19 mouse cellular contexts compared by ENCODE assay signal in the genomic region with DNA sequence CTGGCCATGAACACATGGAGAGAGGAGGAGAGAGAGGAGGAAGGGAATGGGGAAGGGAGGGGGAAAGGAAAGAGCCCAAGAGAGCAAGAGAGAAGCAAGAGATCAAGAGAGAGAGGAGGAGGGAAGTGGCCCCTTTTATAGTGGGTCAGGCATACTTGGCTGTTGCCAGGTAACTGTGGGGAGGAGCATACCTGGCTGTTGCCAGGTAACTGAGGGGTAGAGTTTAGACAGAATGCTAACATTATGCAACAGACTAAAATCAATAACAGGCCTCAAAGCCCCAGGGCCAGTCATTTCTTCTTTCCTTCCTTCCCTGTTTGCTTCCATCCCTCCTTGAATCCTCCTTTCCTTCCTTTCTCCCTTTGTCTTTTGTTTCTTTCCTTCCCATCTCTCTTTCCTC. TPM values are rescaled to one million over a fixed set of nuclear protein-coding genes. Genes with fewer than 3 reads are reported as not detected.
A peak's percentile ranks its signal among the peaks of the same experiment; 100 is the strongest.
DNase-seq lines count a peak whose midpoint lies in the region; ATAC-seq lines count a peak whose summit lies in the region.
"Had no signal": no experiment of that assay in that cellular context is flagged by ENCODE, and none has a peak within 500 bp of the region (broad histone marks: within the 10 kb centered on the region; RNA-seq: fewer than 3 reads in every experiment).

No protein-coding gene starts in this region.

- 0 out of 2 replicates have a peak, but pooled peaks have one; percentile 45 for ATAC-seq in hindbrain, embryonic 16.5 days
- ATAC-seq in hindbrain, embryonic 14.5 days (ENCODE audit: low FRiP score), result no peak
- ATAC-seq in midbrain, embryonic 14.5 days (ENCODE audit: low FRiP score, low TSS enrichment), result no peak
- ATAC-seq: inflammation-experienced regulatory T-cells, adult 6 months had no signal

- no peak overlapping the region for H3K4me3 ChIP-seq in hindbrain, embryonic 16.5 days (ENCODE audit: low read length)
- no peak overlapping the region for H3K4me3 ChIP-seq in hindbrain, embryonic 14.5 days (replicated peaks; ENCODE audit: low read length)
- H3K4me3 ChIP-seq in midbrain, embryonic 14.5 days (replicated peaks; ENCODE audit: low read depth, low read length), result no peak overlapping the region
- H3K4me3 ChIP-seq in midbrain, embryonic 10.5 days, result no peak overlapping the region
- no peak overlapping the region for H3K4me3 ChIP-seq in macrophage (ENCODE audit: inconsistent target)
- H3K4me3 ChIP-seq: forebrain, embryonic 12.5 days; liver, embryonic 13.5 days; midbrain, embryonic 12.5 days had no signal

- H3K9me3 ChIP-seq in hindbrain, embryonic 16.5 days (ENCODE audit: control insufficient read depth, low read length), result no peaks in the 10 kb centered on the region
- H3K9me3 ChIP-seq in hindbrain, embryonic 14.5 days (ENCODE audit: control insufficient read depth, low read length), result no peaks in the 10 kb centered on the region
- H3K9me3 ChIP-seq in midbrain, embryonic 14.5 days (ENCODE audit: control insufficient read depth, low read length), result no peaks in the 10 kb centered on the region
- H3K9me3 ChIP-seq in midbrain, embryonic 10.5 days (replicated peaks), result no peaks in the 10 kb centered on the region
- H3K9me3 ChIP-seq: forebrain, embryonic 12.5 days; liver, embryonic 13.5 days; midbrain, embryonic 12.5 days had no signal

- DNase-seq in heart, adult 11 months, result peak; percentile 83
- DNase-seq in heart, adult 9 months (ENCODE audit: low spot score in 2 of 2), result no peak
- DNase-seq in hindbrain, embryonic 14.5 days (ENCODE audit: low spot score), result no peak
- DNase-seq in midbrain, embryonic 14.5 days, result peak; percentile 13
- DNase-seq in midbrain, embryonic 10.5 days (ENCODE audit: low spot score), result no peak
- no peak for DNase-seq in right cerebral cortex, postnatal 4 days
- DNase-seq: adrenal gland, adult 8-10 months; cerebellum, adult 18-20 months; cerebellum, postnatal 36 days; gastrocnemius, postnatal 14 days; heart, postnatal 36 days; liver, embryonic 13.5 days; thymus, postnatal 36 days had no signal

- no peaks in the 10 kb centered on the region for H3K79me2 ChIP-seq in macrophage (ENCODE audit: inconsistent target)

- H3K27me3 ChIP-seq in hindbrain, embryonic 16.5 days (replicated peaks; ENCODE audit: control insufficient read depth, insufficient read depth, low read length), result no peaks in the 10 kb centered on the region
- H3K27me3 ChIP-seq in hindbrain, embryonic 14.5 days (ENCODE audit: control insufficient read depth, insufficient read depth, low read length), result no peaks in the 10 kb centered on the region
- H3K27me3 ChIP-seq in midbrain, embryonic 14.5 days (ENCODE audit: control insufficient read depth, insufficient read depth, low read length), result no peaks in the 10 kb centered on the region
- H3K27me3 ChIP-seq in midbrain, embryonic 10.5 days (ENCODE audit: low read depth, poor library complexity, severe bottlenecking), result peaks cover 6% of the 10 kb centered on the region
- H3K27me3 ChIP-seq: forebrain, embryonic 12.5 days had no signal

- H3K4me2 ChIP-seq in hindbrain, embryonic 16.5 days (ENCODE audit: low read length), result no peak overlapping the region
- no peak overlapping the region for H3K4me2 ChIP-seq in hindbrain, embryonic 14.5 days (replicated peaks)
- no peak overlapping the region for H3K4me2 ChIP-seq in midbrain, embryonic 14.5 days (ENCODE audit: low read length)
- H3K4me2 ChIP-seq: forebrain, embryonic 12.5 days; liver, embryonic 13.5 days; midbrain, embryonic 12.5 days had no signal

- no peaks in the 10 kb centered on the region for H3K36me3 ChIP-seq in hindbrain, embryonic 16.5 days (ENCODE audit: control insufficient read depth, insufficient read depth, low read length)
- H3K36me3 ChIP-seq in hindbrain, embryonic 14.5 days (replicated peaks; ENCODE audit: control insufficient read depth, insufficient read depth), result no peaks in the 10 kb centered on the region
- H3K36me3 ChIP-seq in midbrain, embryonic 14.5 days (ENCODE audit: control insufficient read depth, insufficient read depth, low read length), result no peaks in the 10 kb centered on the region
- H3K36me3 ChIP-seq in midbrain, embryonic 10.5 days, result no peaks in the 10 kb centered on the region
- H3K36me3 ChIP-seq in macrophage (ENCODE audit: inconsistent target), result no peaks in the 10 kb centered on the region
- H3K36me3 ChIP-seq: forebrain, embryonic 12.5 days; liver, embryonic 13.5 days; midbrain, embryonic 12.5 days had no signal

- H3K27ac ChIP-seq in hindbrain, embryonic 16.5 days (ENCODE audit: low read depth, low read length), result no peak overlapping the region
- H3K27ac ChIP-seq in hindbrain, embryonic 14.5 days, result no peak overlapping the region
- H3K27ac ChIP-seq in midbrain, embryonic 14.5 days (replicated peaks; ENCODE audit: low read depth, low read length), result no peak overlapping the region
- no peak overlapping the region for H3K27ac ChIP-seq in midbrain, embryonic 10.5 days (replicated peaks)
- peak overlapping the region; percentile 75 for H3K27ac ChIP-seq in macrophage
- H3K27ac ChIP-seq: forebrain, embryonic 12.5 days; kidney, postnatal 0 days; liver, embryonic 13.5 days; midbrain, embryonic 12.5 days had no signal

- no peak overlapping the region for H3K9ac ChIP-seq in hindbrain, embryonic 16.5 days (ENCODE audit: low read depth, low read length)
- H3K9ac ChIP-seq in hindbrain, embryonic 14.5 days, result no peak overlapping the region
- no peak overlapping the region for H3K9ac ChIP-seq in midbrain, embryonic 14.5 days (replicated peaks; ENCODE audit: low read length)
- H3K9ac ChIP-seq: forebrain, embryonic 12.5 days; liver, embryonic 13.5 days; midbrain, embryonic 12.5 days had no signal

- no peaks in the 10 kb centered on the region for H3K4me1 ChIP-seq in hindbrain, embryonic 16.5 days (ENCODE audit: control insufficient read depth, insufficient read depth, low read depth, low read length)
- peaks cover 6% of the 10 kb centered on the region for H3K4me1 ChIP-seq in hindbrain, embryonic 14.5 days (replicated peaks; ENCODE audit: control insufficient read depth, insufficient read depth, low read length)
- H3K4me1 ChIP-seq in midbrain, embryonic 14.5 days (ENCODE audit: control insufficient read depth, insufficient read depth, low read length), result no peaks in the 10 kb centered on the region
- peaks cover 12% of the 10 kb centered on the region for H3K4me1 ChIP-seq in midbrain, embryonic 10.5 days
- H3K4me1 ChIP-seq: forebrain, embryonic 12.5 days had no signal

RNA-seq across cellular contexts. Expression of a gene that starts 10.0 kb away (rescaled TPM):
- polyA plus RNA-seq in hindbrain, embryonic 16.5 days (2015; fragmentation: Nextera tagmentation; extraction: Ambion mirVana), result 61.6 and 78.8 TPM in 2 replicates
- polyA plus RNA-seq in hindbrain, embryonic 14.5 days (2014; fragmentation: Nextera tagmentation; extraction: Ambion mirVana), result 48.8 and 56.7 TPM in 2 replicates
- polyA plus RNA-seq in midbrain, embryonic 14.5 days (2014; fragmentation: Nextera tagmentation; extraction: Ambion mirVana), result 35.1 and 46.1 TPM in 2 replicates
- 17.2 and 17.5 TPM in 2 replicates for polyA plus RNA-seq in midbrain, embryonic 10.5 days (2016; fragmentation: Nextera tagmentation; extraction: Ambion mirVana)
- 10 to 100 TPM; 12.1 to 60.6 (median 42.5) TPM for total RNA-seq in macrophage (2018; cell fraction: chromatin; rRNA removed)
- total RNA-seq in macrophage (2018; cell fraction: cytosol; rRNA removed), result 10 to 100 TPM; 13.8 to 22.4 (median 18.9) TPM
- 10 to 100 TPM; 13.8 to 67.6 (median 29.7) TPM for total RNA-seq in macrophage (2018; cell fraction: nucleus; rRNA removed)
- 12.5 to 57.2 TPM (median 15.2 TPM) in 3 replicates for polyA plus RNA-seq in macrophage (2018)

RNA-seq across cellular contexts. Expression of a gene that starts 41.9 kb away (rescaled TPM):
- polyA plus RNA-seq in hindbrain, embryonic 16.5 days (2015; fragmentation: Nextera tagmentation; extraction: Ambion mirVana), result 30.0 and 35.1 TPM in 2 replicates
- 31.0 and 32.6 TPM in 2 replicates for polyA plus RNA-seq in hindbrain, embryonic 14.5 days (2014; fragmentation: Nextera tagmentation; extraction: Ambion mirVana)
- 19.0 and 23.6 TPM in 2 replicates for polyA plus RNA-seq in midbrain, embryonic 14.5 days (2014; fragmentation: Nextera tagmentation; extraction: Ambion mirVana)
- 43.2 and 47.5 TPM in 2 replicates for polyA plus RNA-seq in midbrain, embryonic 10.5 days (2016; fragmentation: Nextera tagmentation; extraction: Ambion mirVana)
- 1,000 to 10,000 TPM in 2 of 26 experiments, 100 to 1,000 TPM in 24; 195 to 1,240 (median 272) TPM for total RNA-seq in macrophage (2018; cell fraction: chromatin; rRNA removed)
- 10 to 100 TPM; 40.0 to 71.2 (median 45.1) TPM for total RNA-seq in macrophage (2018; cell fraction: cytosol; rRNA removed)
- 100 to 1,000 TPM; 105 to 802 (median 185) TPM for total RNA-seq in macrophage (2018; cell fraction: nucleus; rRNA removed)
- polyA plus RNA-seq in macrophage (2018), result 42.5 to 101 TPM (median 80.5 TPM) in 3 replicates

Comparison
In these comparisons a context has a peak if more than half of its experiments do, and no peak if none do; other contexts are left out.
1. DNase-seq: peak in heart, adult 11 months (single experiment) and midbrain, embryonic 14.5 days (single experiment); none in heart, adult 9 months (0 of 2), hindbrain, embryonic 14.5 days (single experiment), midbrain, embryonic 10.5 days (single experiment) and right cerebral cortex, postnatal 4 days (single experiment).